Mouse (Mus musculus) limb, embryonic 11.5 days (tissue): Measurements from ENCODE around the gene Reep3. TPM values are rescaled to one million over a fixed set of nuclear protein-coding genes. Genes with fewer than 3 reads are reported as not detected.

Experiments
- ATAC-seq: fragments of 200-750 bp; cut with Nextera tagmentation; 2 replicates; pipeline ENCODE4 v1.8.0; 2017; ENCODE audit warnings: low read depth; ENCODE audit not compliant: insufficient number of reproducible peaks, low FRiP score, low TSS enrichment
- DNase-seq: peaks from one replicate; pipeline ENCODE4 v3.0.0-alpha.2; 2015; ENCODE audit warnings: low spot score
- H3K27ac ChIP-seq: fragments of 300-500 bp; sonication (generic); replicated peaks from 2 replicates; pipeline ENCODE4 v1.5.1; 2014; ENCODE audit warnings: low read depth, mild to moderate bottlenecking, low read length
- H3K27me3 ChIP-seq: fragments of 300-500 bp; sonication (generic); 2 replicates; pipeline ENCODE4 v1.6.1; 2014; ENCODE audit warnings: mild to moderate bottlenecking, low read length, mixed read lengths; ENCODE audit not compliant: control insufficient read depth, insufficient read depth
- H3K36me3 ChIP-seq: fragments of 300-500 bp; sonication (generic); 2 replicates; pipeline ENCODE4 v1.6.1; 2014; ENCODE audit warnings: mild to moderate bottlenecking, low read length, moderate library complexity, mixed read lengths; ENCODE audit not compliant: control insufficient read depth, insufficient read depth
- H3K4me1 ChIP-seq: fragments of 300-500 bp; sonication (generic); 2 replicates; pipeline ENCODE4 v1.6.1; 2014; ENCODE audit warnings: low read length, mixed read lengths; ENCODE audit not compliant: control insufficient read depth, insufficient read depth
- H3K4me2 ChIP-seq: fragments of 300-500 bp; sonication (generic); 2 replicates; pipeline ENCODE4 v1.6.1; 2014; ENCODE audit warnings: low read depth, mild to moderate bottlenecking, moderate library complexity; ENCODE audit not compliant: severe bottlenecking
- H3K4me3 ChIP-seq: fragments of 300-500 bp; sonication (generic); 2 replicates; pipeline ENCODE4 v1.5.1; 2014; ENCODE audit warnings: low read depth, low read length
- H3K9ac ChIP-seq: fragments of 300-500 bp; sonication (generic); 2 replicates; pipeline ENCODE4 v1.6.1; 2014; ENCODE audit warnings: mild to moderate bottlenecking, low read length
- H3K9me3 ChIP-seq: fragments of 300-500 bp; sonication (generic); 2 replicates; pipeline ENCODE4 v1.6.1; 2016; ENCODE audit warnings: low read length; ENCODE audit not compliant: control insufficient read depth
- WGBS: fragments of 180-500 bp; shearing (Covaris S2); extraction: QIAGEN DNeasy Blood & Tissue Kit; methylation state at CpG from one replicate; pipeline ENCODE4 v1.1.7; 2014; 5-methylcytosine and 5-hydroxymethylcytosine counted together
- polyA plus RNA-seq: library from polyadenylated mRNA; unstranded; fragments of >200 nt; fragmentation: Nextera tagmentation; extraction: Ambion mirVana; gene quantifications from 2 replicates; pipeline ENCODE4 v1.2.1, GENCODE M21; 2014

Reep3 gene
- polyA plus RNA-seq, 1 experiment from 2014 or later = 21.7 TPM

DNA sequence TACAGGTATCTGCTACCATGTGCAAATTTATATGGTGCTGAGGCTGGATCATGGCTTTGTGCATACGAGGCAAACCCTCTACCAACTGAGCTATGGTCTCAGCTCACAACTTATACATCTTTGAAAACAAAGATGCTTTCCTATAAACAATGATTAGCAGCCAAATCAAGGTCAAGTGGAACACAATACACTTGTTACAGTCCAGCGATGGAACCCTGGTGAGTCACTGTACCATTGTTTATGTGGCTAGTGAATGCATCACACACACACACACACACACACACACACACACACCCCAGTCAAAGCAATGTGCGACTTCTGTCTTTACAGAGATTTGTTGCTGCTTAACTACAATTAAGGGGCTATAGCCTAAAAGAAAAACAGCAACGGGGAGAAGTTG is 25.4 kb downstream of the Reep3 start:
- no peaks in the 10 kb centered on the region for H3K27me3 ChIP-seq
- no peaks in the 10 kb centered on the region for H3K36me3 ChIP-seq
- H3K9me3 ChIP-seq = no peaks in the 10 kb centered on the region
- 86% methylated on average over 4 of the region's 4 CpGs for WGBS
- no peak for DNase-seq
- ATAC-seq = no peak
- H3K9ac ChIP-seq = no peak overlapping the region
- no peak overlapping the region for H3K4me3 ChIP-seq
- no peak overlapping the region for H3K27ac ChIP-seq
- no peak overlapping the region for H3K4me2 ChIP-seq
- no peaks in the 10 kb centered on the region for H3K4me1 ChIP-seq

DNA sequence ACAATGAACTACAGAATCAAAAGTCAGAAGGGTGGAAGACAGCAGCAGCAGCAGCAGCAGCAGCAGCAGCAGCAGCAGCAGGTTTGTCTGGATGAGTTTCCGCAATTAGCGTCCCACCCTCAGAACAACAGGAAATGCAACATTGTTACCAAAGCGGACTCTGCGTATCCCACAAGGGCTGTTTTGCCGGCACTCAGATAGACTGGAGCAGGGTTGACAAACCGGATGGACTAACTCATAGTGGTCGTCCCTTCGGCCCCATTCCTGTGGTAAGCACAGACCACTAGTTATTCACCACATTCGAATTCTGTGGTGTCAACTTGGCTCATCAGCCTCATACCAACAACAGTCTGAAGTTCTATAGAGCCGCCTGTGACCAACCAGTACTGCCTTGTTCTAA is 27.7 kb downstream of the Reep3 start:
- H3K9ac ChIP-seq = no peak overlapping the region
- H3K36me3 ChIP-seq = no peaks in the 10 kb centered on the region
- ATAC-seq (no peak), DNase-seq (no peak)
- H3K27ac ChIP-seq = no peak overlapping the region
- no peaks in the 10 kb centered on the region for H3K9me3 ChIP-seq
- H3K4me3 ChIP-seq = no peak overlapping the region
- H3K27me3 ChIP-seq = no peaks in the 10 kb centered on the region
- H3K4me1 ChIP-seq = no peaks in the 10 kb centered on the region
- H3K4me2 ChIP-seq = no peak overlapping the region
- 88% methylated on average over 10 of the region's 10 CpGs for WGBS

DNA sequence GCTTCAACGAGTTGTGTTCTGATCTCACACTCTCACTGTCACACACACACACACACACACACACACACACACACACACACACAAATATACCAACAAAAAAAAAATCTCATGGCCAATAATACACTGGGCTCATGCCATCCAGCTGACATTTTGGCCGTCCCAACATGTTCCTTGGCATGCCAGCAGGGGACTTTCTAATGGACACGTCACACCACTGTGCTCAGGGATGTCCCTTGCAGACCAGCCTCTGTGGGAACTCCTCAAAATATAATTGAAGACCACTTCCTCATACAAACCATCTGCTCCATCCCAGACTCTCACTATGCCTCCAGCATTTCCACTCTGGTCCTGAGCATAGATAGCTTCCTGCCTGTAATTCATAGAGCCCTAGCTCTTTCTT is 30.3 kb downstream of the Reep3 start:
- 75% methylated on average over 3 of the region's 3 CpGs for WGBS
- H3K4me2 ChIP-seq = no peak overlapping the region
- no peaks in the 10 kb centered on the region for H3K27me3 ChIP-seq
- no peak overlapping the region for H3K4me3 ChIP-seq
- H3K9me3 ChIP-seq = no peaks in the 10 kb centered on the region
- H3K4me1 ChIP-seq = peaks cover 5% of the 10 kb centered on the region; the same call in 1 of the 2 replicates
- H3K27ac ChIP-seq = no peak overlapping the region
- H3K9ac ChIP-seq = no peak overlapping the region
- no peaks in the 10 kb centered on the region for H3K36me3 ChIP-seq
- ATAC-seq (no peak), DNase-seq (no peak)

DNA sequence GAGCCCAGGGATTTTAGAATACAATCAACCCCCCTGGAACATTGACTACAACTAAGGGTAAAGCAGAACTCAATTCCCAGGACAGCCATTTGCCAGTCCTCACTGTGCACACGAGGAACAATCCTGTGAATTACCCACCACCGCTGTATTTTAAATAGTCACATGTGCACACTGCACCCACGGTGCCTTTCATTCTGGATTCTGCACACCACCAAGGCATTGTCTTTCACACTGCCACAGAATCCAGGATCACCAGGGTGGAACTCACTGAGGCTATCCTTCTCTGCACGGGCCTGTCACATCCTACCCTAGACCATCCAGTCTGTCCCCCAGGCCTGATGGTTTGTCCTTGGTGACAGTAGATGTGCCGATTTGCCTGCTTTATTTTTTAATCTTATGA is 30.8 kb downstream of the Reep3 start:
- H3K27me3 ChIP-seq = no peaks in the 10 kb centered on the region
- H3K4me3 ChIP-seq = no peak overlapping the region
- no peaks in the 10 kb centered on the region for H3K9me3 ChIP-seq
- no peak overlapping the region for H3K27ac ChIP-seq
- H3K4me2 ChIP-seq = no peak overlapping the region
- ATAC-seq (no peak), DNase-seq (no peak)
- no peaks in the 10 kb centered on the region for H3K36me3 ChIP-seq
- no peak overlapping the region for H3K9ac ChIP-seq
- peaks cover 5% of the 10 kb centered on the region; the same call in 1 of the 2 replicates for H3K4me1 ChIP-seq
- 82% methylated on average over 5 of the region's 5 CpGs for WGBS

DNA sequence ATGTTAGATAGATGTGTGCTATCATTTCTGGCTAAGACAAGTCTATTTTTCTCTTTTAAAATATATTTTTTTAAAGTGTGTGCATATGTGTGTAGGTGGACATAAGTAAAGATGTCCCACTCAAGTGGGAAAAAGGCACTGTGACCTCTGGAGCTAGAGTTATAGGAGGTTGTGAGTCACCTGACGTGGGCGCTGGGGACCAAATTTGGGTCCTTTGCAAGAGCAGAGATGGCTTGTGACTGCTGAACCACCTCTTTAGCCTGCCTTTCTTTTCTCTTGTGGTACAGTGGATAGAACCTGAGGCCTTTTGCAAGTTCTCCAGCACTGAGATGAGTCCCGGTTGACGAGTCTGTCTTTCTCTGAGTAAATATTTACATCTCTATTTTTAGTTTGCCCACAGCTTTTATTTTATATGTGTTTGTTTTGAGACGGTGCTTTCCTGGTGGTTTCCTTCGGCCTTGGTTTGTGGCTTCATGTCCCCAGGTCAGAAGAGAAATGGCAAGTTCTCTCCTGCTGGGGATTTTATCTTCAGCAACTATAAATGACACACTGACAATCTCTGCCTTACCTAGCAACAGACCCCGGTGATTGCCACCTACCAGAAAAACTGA is 31.4 kb downstream of the Reep3 start:
- H3K9ac ChIP-seq = no peak overlapping the region
- H3K9me3 ChIP-seq = no peaks in the 10 kb centered on the region
- ATAC-seq (no peak), DNase-seq (no peak)
- H3K36me3 ChIP-seq = no peaks in the 10 kb centered on the region
- no peaks in the 10 kb centered on the region for H3K27me3 ChIP-seq
- WGBS = 88% methylated on average over 7 of the region's 7 CpGs
- no peak overlapping the region for H3K27ac ChIP-seq
- peaks cover 5% of the 10 kb centered on the region; the same call in 1 of the 2 replicates for H3K4me1 ChIP-seq
- H3K4me3 ChIP-seq = no peak overlapping the region
- no peak overlapping the region for H3K4me2 ChIP-seq

DNA sequence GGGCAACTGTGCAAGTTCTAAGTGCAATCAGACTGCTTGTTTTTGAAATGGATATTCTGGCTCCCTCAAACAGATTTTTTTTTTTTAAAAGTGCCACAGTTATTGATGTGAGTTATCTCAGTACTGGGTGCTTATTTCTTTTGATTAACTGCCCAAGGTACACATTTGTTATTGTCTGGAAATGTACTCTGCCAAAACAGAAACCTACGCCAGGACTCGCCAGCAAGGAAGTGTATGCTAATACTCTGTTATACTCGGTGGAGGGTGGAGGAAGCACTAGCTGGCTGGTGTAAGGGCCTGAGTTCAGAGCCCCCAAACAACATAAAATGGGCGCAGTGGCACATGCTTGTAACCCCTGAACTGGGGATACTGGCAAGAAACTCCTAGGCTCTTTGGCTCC is 34.9 kb downstream of the Reep3 start:
- Histone ChIP-seq H3K36me3 (no peaks in the 10 kb centered on the region), H3K27me3 (no peaks in the 10 kb centered on the region), H3K9me3 (no peaks in the 10 kb centered on the region), H3K4me3 (no peak overlapping the region), H3K9ac (no peak overlapping the region), H3K27ac (0 out of 2 replicates have a peak overlapping the region, but pooled peaks have one; percentile 30), H3K4me1 (peaks cover 5% of the 10 kb centered on the region; the same call in 1 of the 2 replicates), H3K4me2 (no peak overlapping the region)
- 72% methylated on average over 4 of the region's 4 CpGs for WGBS
- ATAC-seq (no peak), DNase-seq (no peak)

- Histone ChIP-seq H3K36me3 (no peaks in the 10 kb centered on the region), H3K27me3 (no peaks in the 10 kb centered on the region), H3K4me2 (no peak overlapping the region), H3K4me1 (peaks cover 5% of the 10 kb centered on the region; the same call in 1 of the 2 replicates), H3K9ac (no peak overlapping the region), H3K4me3 (no peak overlapping the region), H3K27ac (no peak overlapping the region), H3K9me3 (no peaks in the 10 kb centered on the region)
- WGBS = 69% methylated on average over 10 of the region's 10 CpGs
- ATAC-seq = no peak
- DNase-seq = no peak
Observed at GRCm38 (mm10) chr10:67061367-67061801, 35.4 kb downstream of the Reep3 start.

DNA sequence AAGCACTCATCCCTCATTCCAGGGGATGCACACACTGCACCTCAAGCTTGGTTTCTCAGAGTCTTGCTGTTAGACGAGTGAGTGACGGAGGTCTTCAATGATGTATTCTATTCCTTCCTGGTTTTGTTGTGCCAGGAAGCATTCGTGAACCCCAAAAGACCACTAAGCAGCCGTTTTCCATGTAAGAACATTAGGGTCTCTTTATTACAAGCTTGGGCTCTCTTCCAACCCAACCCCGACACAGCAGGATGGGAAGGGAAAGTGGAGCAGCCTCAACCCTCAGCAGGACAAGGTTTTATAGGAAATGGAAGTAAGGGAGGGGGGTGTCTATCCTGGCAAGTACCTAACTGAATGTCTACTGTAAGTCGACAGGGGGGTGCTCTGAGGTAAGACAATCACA is 38.0 kb downstream of the Reep3 start:
- no peaks in the 10 kb centered on the region for H3K36me3 ChIP-seq
- H3K9ac ChIP-seq = no peak overlapping the region
- H3K27ac ChIP-seq = no peak overlapping the region
- no peak for DNase-seq
- no peak overlapping the region for H3K4me2 ChIP-seq
- no peaks in the 10 kb centered on the region for H3K9me3 ChIP-seq
- WGBS = 81% methylated on average over 6 of the region's 6 CpGs
- no peak for ATAC-seq
- no peak overlapping the region for H3K4me3 ChIP-seq
- H3K4me1 ChIP-seq = peaks cover 7% of the 10 kb centered on the region
- H3K27me3 ChIP-seq = no peaks in the 10 kb centered on the region

DNA sequence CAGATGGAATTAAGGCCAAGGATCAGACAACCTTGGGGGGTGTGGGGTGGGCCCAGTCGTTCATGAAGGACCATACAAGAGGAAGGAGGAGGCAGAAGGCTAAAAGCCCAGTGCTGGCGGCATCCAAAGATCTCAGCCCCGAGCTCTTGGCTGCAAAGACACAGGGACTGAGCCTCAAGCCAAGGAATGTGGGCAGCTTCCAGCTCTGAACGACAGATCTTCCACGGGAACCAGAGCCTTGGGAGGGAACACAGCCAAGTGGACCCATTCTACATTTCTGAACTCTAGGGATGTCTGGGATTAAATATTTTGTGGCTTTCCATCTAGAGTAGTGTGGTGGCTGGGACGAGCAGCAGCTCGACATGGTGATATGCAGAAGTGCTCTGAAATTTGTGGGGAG is 38.4 kb downstream of the Reep3 start:
- peaks cover 11% of the 10 kb centered on the region for H3K4me1 ChIP-seq
- 80% methylated on average over 7 of the region's 7 CpGs for WGBS
- no peaks in the 10 kb centered on the region for H3K36me3 ChIP-seq
- no peak overlapping the region for H3K27ac ChIP-seq
- H3K9ac ChIP-seq = no peak overlapping the region
- H3K4me2 ChIP-seq = no peak overlapping the region
- H3K9me3 ChIP-seq = no peaks in the 10 kb centered on the region
- ATAC-seq (no peak), DNase-seq (no peak)
- no peak overlapping the region for H3K4me3 ChIP-seq
- no peaks in the 10 kb centered on the region for H3K27me3 ChIP-seq
